Mouse (Mus musculus): ENCODE data around the gene Fndc5. TPM values are rescaled to one million over a fixed set of nuclear protein-coding genes. Genes with fewer than 3 reads are reported as not detected.

Fndc5 gene
- polyA plus RNA-seq, 1 experiment from 2014 or later: 2.0 TPM

- 37% methylated on average over 12 of the region's 13 CpGs for WGBS
- ATAC-seq (ENCODE audit: low FRiP score, low TSS enrichment) (no peak), DNase-seq (ENCODE audit: low spot score) (no peak)
- H3K27ac ChIP-seq (replicated peaks): no peak overlapping the region
- TF ChIP-seq EP300 (optimal IDR thresholded peaks at IDR 0.05) (no peak), CTCF (IDR thresholded peaks at IDR 0.05; ENCODE audit: low read depth) (no peak)
- H3K4me2 ChIP-seq (replicated peaks; ENCODE audit: low read depth): peak overlapping the region; percentile 27; the same call in 1 of the 2 replicates
- no peaks in the 10 kb centered on the region for H3K4me1 ChIP-seq (replicated peaks; ENCODE audit: control insufficient read depth, insufficient read depth)
- no peaks in the 10 kb centered on the region for H3K9me3 ChIP-seq (ENCODE audit: control insufficient read depth, low read length)
- H3K9ac ChIP-seq (ENCODE audit: low read length): no peak overlapping the region
- no peaks in the 10 kb centered on the region for H3K27me3 ChIP-seq (ENCODE audit: control insufficient read depth, insufficient read depth, low read length)
- no peak overlapping the region for H3K4me3 ChIP-seq (ENCODE audit: low read depth, low read length)
- no peaks in the 10 kb centered on the region for H3K36me3 ChIP-seq (ENCODE audit: control insufficient read depth, insufficient read depth, low read length)
These were observed 24.6 kb upstream of the Fndc5 start for GRCm38 (mm10) chr4:129112231-129112630.

DNA sequence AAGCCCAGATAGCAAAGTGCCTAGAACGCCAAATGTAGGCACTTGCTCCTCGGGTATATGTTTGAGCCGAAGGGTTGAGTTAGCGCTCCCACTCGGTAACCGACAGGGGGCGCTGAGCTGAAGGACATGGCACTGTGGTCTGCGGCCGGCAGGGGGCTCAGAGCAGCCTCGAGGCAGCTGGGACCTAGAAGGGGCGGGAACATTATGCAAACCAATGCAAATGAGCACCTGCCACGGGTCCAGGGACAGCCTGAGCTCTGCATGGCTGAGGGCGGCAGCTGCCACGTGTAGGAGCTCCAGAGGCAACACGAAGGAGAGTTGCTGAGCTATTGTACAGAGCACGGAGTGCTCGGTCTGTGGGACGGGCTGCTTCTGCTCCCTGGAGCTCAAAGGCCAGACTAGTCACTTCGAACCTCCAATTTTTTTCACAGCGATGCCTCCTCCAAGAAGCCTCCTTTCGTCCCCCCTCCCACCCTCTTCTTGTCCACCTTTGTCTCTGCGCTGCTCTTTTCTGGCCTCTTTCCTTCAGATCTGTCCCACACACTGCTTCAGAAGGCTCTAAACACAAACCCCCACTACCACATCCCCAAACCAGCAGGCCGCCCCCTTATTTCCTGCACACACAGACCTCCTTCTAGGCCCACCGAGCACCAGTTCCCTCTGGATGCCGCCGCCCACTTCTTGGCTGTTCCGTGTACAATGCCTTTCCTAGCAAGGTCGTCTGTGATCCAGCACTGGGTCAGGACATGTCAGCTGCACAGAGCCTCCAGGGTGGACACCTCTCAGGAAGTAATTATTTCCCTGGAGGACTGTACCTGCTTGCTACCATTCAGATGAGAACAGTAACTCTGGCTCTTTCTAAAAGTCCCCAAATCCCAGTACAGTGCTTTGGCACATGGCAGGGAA is 23.5 kb upstream of the Fndc5 start:
- no peaks in the 10 kb centered on the region for H3K9me3 ChIP-seq (ENCODE audit: control insufficient read depth, low read length)
- 33% methylated on average over 28 of the region's 28 CpGs for WGBS
- no peaks in the 10 kb centered on the region for H3K27me3 ChIP-seq (ENCODE audit: control insufficient read depth, insufficient read depth, low read length)
- no peak overlapping the region for H3K27ac ChIP-seq (replicated peaks)
- ATAC-seq (ENCODE audit: low FRiP score, low TSS enrichment): peak; percentile 79
- no peak overlapping the region for H3K9ac ChIP-seq (ENCODE audit: low read length)
- no peak overlapping the region for H3K4me2 ChIP-seq (replicated peaks; ENCODE audit: low read depth)
- no peaks in the 10 kb centered on the region for H3K36me3 ChIP-seq (ENCODE audit: control insufficient read depth, insufficient read depth, low read length)
- no peaks in the 10 kb centered on the region for H3K4me1 ChIP-seq (replicated peaks; ENCODE audit: control insufficient read depth, insufficient read depth)
- TF ChIP-seq EP300 (optimal IDR thresholded peaks at IDR 0.05) (no peak), CTCF (IDR thresholded peaks at IDR 0.05; ENCODE audit: low read depth) (peak; percentile 99)
- peak; percentile 89 for DNase-seq (ENCODE audit: low spot score)
- no peak overlapping the region for H3K4me3 ChIP-seq (ENCODE audit: low read depth, low read length)

DNA sequence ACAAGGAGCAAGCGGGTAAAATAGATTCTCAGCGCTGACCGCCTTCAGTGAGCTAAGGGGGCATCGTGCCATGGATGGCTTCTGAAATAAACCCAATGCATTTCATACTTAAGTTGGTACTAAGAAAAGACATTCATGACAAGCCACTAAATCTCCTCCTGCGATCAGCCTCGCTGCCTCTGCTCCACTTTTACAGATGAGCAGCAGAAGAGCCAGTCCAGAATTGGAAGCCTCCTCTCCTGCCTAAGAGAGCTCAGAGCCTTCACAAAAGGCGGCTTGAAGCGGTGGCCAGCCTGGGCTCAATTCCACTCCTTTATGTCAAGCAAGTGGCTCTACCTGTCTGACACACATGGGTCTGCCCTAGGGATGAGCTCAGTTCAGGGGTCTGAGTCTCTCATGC is 20.1 kb upstream of the Fndc5 start:
- no peak overlapping the region for H3K9ac ChIP-seq (ENCODE audit: low read length)
- ATAC-seq (ENCODE audit: low FRiP score, low TSS enrichment): no peak
- no peaks in the 10 kb centered on the region for H3K9me3 ChIP-seq (ENCODE audit: control insufficient read depth, low read length)
- H3K4me1 ChIP-seq (replicated peaks; ENCODE audit: control insufficient read depth, insufficient read depth): peaks cover 3% of the 10 kb centered on the region; the same call in 1 of the 2 replicates
- no peak for DNase-seq (ENCODE audit: low spot score)
- no peak for TF ChIP-seq CTCF (IDR thresholded peaks at IDR 0.05; ENCODE audit: low read depth)
- TF ChIP-seq EP300 (optimal IDR thresholded peaks at IDR 0.05): no peak
- H3K4me2 ChIP-seq (replicated peaks; ENCODE audit: low read depth): no peak overlapping the region
- H3K27ac ChIP-seq (replicated peaks): no peak overlapping the region
- no peaks in the 10 kb centered on the region for H3K36me3 ChIP-seq (ENCODE audit: control insufficient read depth, insufficient read depth, low read length)
- H3K4me3 ChIP-seq (ENCODE audit: low read depth, low read length): no peak overlapping the region
- H3K27me3 ChIP-seq (ENCODE audit: control insufficient read depth, insufficient read depth, low read length): no peaks in the 10 kb centered on the region
- WGBS: 97% methylated on average over 8 of the region's 8 CpGs

DNA sequence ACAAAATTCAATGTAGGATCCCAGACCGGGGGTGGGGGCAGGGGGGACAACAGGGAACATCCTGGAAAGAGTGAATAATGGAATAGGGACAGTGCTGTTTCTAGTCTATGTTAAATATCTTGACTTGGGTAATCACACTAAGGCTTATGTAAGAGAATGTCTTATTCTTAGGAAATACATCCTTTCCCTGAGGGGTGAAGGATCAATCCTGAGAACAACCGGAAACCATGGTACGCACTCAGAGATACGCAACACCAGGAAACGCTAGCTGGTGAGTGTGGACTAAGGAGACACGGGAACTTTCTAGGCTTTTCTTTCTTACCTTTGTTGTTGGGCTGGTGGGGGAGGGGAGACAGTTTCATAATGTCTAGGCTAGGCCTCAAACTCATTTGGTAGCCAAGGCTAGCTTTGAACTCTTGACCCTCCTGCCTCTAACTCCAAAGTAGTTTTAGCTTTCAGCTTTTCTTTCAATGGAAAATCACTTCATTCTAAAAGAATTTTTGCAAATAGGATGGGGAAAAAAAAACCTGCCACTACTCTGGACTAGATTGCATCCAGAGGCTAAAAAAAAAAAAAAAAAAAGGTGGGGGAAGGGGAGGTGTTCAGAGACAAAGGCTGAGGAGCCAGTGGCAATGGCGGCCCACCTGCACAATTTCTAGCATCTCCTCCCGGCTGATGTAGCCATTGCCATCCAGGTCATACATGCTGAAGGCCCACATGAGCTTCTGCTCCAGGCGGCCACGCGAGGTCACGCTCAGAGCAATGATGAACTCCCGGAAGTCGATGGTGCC is 18.9 kb upstream of the Fndc5 start:
- TF ChIP-seq EP300 (optimal IDR thresholded peaks at IDR 0.05) (no peak), CTCF (IDR thresholded peaks at IDR 0.05; ENCODE audit: low read depth) (no peak)
- Histone ChIP-seq H3K27me3 (ENCODE audit: control insufficient read depth, insufficient read depth, low read length) (no peaks in the 10 kb centered on the region), H3K36me3 (ENCODE audit: control insufficient read depth, insufficient read depth, low read length) (no peaks in the 10 kb centered on the region), H3K9ac (ENCODE audit: low read length) (no peak overlapping the region), H3K27ac (replicated peaks) (no peak overlapping the region), H3K4me3 (ENCODE audit: low read depth, low read length) (no peak overlapping the region), H3K9me3 (ENCODE audit: control insufficient read depth, low read length) (no peaks in the 10 kb centered on the region), H3K4me2 (replicated peaks; ENCODE audit: low read depth) (no peak overlapping the region), H3K4me1 (replicated peaks; ENCODE audit: control insufficient read depth, insufficient read depth) (peaks cover 3% of the 10 kb centered on the region; the same call in 1 of the 2 replicates)
- DNase-seq (ENCODE audit: low spot score) (no peak), ATAC-seq (ENCODE audit: low FRiP score, low TSS enrichment) (no peak)
- WGBS: 84% methylated on average over 14 of the region's 14 CpGs

- no peaks in the 10 kb centered on the region for H3K27me3 ChIP-seq (ENCODE audit: control insufficient read depth, insufficient read depth, low read length)
- no peaks in the 10 kb centered on the region for H3K9me3 ChIP-seq (ENCODE audit: control insufficient read depth, low read length)
- H3K36me3 ChIP-seq (ENCODE audit: control insufficient read depth, insufficient read depth, low read length): no peaks in the 10 kb centered on the region
- no peak overlapping the region for H3K4me3 ChIP-seq (ENCODE audit: low read depth, low read length)
- 69% methylated on average over 10 of the region's 10 CpGs for WGBS
- no peak overlapping the region for H3K4me2 ChIP-seq (replicated peaks; ENCODE audit: low read depth)
- ATAC-seq (ENCODE audit: low FRiP score, low TSS enrichment): no peak
- peaks cover 3% of the 10 kb centered on the region; the same call in 1 of the 2 replicates for H3K4me1 ChIP-seq (replicated peaks; ENCODE audit: control insufficient read depth, insufficient read depth)
- TF ChIP-seq EP300 (optimal IDR thresholded peaks at IDR 0.05): no peak
- no peak for TF ChIP-seq CTCF (IDR thresholded peaks at IDR 0.05; ENCODE audit: low read depth)
- no peak for DNase-seq (ENCODE audit: low spot score)
- H3K27ac ChIP-seq (replicated peaks): no peak overlapping the region
- no peak overlapping the region for H3K9ac ChIP-seq (ENCODE audit: low read length)
These were observed 17.1 kb upstream of the Fndc5 start for GRCm38 (mm10) chr4:129119708-129120107.

Measured in stomach, postnatal 0 days (tissue).